ENCODE assay signal across 11 mouse cellular contexts in the genomic region with DNA sequence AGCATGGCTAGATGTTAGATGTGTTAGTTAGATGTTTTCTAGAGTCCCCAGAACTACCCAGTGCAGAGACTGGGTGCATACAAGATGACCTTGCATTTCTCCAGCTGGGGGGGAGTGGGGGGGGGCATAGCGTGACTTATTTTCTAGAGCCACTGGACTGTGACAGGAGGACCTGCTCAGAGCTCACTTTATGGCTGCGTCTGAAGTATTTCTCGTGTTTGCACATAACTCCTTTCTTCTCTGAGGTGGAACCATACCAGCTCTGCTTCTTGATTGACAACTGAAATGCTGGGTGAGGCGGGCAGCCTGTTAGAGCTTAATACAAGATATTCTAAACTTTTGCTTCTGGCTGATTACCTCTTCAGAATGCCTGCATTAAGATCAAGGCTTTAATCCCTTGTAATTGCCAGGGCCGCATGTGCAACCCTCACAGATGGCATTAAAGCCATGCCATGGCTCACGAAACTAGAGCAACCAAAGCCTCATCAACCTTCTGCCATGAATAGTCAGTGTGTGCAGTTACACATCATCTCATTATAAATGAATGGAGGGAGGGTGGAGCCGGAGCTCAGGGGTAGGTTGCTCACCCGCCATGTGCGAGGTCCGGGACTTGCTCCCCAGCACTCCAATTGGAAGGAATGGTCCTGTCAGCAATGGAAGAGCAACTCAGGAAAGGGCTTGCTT.
A peak's percentile ranks its signal among the peaks of the same experiment; 100 is the strongest.
DNase-seq lines count a peak whose midpoint lies in the region; ATAC-seq and TF ChIP-seq lines count a peak whose summit lies in the region.
"Had no signal": no experiment of that assay in that cellular context is flagged by ENCODE, and none has a peak within 500 bp of the region (broad histone marks: within the 10 kb centered on the region; RNA-seq: fewer than 3 reads in every experiment).

No protein-coding gene starts in this region.

- no peak overlapping the region for H3K27ac ChIP-seq in midbrain, embryonic 12.5 days (replicated peaks)
- no peak overlapping the region for H3K27ac ChIP-seq in midbrain, embryonic 16.5 days (ENCODE audit: low read length)
- H3K27ac ChIP-seq in embryonic facial prominence, embryonic 14.5 days (replicated peaks; ENCODE audit: low read depth, low read length): no peak overlapping the region
- no peak overlapping the region for H3K27ac ChIP-seq in hindbrain, postnatal 0 days
- H3K27ac ChIP-seq: liver, embryonic 15.5 days had no signal

- DNase-seq in embryonic facial prominence, embryonic 14.5 days (ENCODE audit: low spot score): peak; percentile 78
- DNase-seq in hindbrain, postnatal 0 days (ENCODE audit: low spot score): peak; percentile 36
- no peak for DNase-seq in ovary, adult 18-20 months (ENCODE audit: low spot score)
- DNase-seq in frontal cortex, postnatal 25 days (ENCODE audit: low spot score in 2 of 2): no peak
- DNase-seq in heart, adult 9 months (ENCODE audit: low spot score in 2 of 2): no peak
- DNase-seq: adrenal gland, postnatal 36 days; cerebellum, adult 18-20 months had no signal

- no peak overlapping the region for H3K4me3 ChIP-seq in midbrain, embryonic 12.5 days
- H3K4me3 ChIP-seq in midbrain, embryonic 16.5 days (ENCODE audit: low read depth, low read length): no peak overlapping the region
- H3K4me3 ChIP-seq in embryonic facial prominence, embryonic 14.5 days (ENCODE audit: low read depth, low read length): no peak overlapping the region
- no peak overlapping the region for H3K4me3 ChIP-seq in hindbrain, postnatal 0 days (ENCODE audit: low read length)
- H3K4me3 ChIP-seq: liver, embryonic 15.5 days had no signal

- no peak overlapping the region for H3K4me2 ChIP-seq in midbrain, embryonic 12.5 days (replicated peaks)
- no peak overlapping the region for H3K4me2 ChIP-seq in midbrain, embryonic 16.5 days (ENCODE audit: low read length)
- no peak overlapping the region for H3K4me2 ChIP-seq in embryonic facial prominence, embryonic 14.5 days (ENCODE audit: low read depth, low read length)
- H3K4me2 ChIP-seq in hindbrain, postnatal 0 days (ENCODE audit: low read depth, low read length): no peak overlapping the region
- H3K4me2 ChIP-seq: liver, embryonic 15.5 days had no signal

- peaks cover 76% of the 10 kb centered on the region for H3K27me3 ChIP-seq in midbrain, embryonic 12.5 days
- no peaks in the 10 kb centered on the region for H3K27me3 ChIP-seq in midbrain, embryonic 16.5 days (ENCODE audit: control insufficient read depth, insufficient read depth, low read depth, low read length)
- no peaks in the 10 kb centered on the region for H3K27me3 ChIP-seq in embryonic facial prominence, embryonic 14.5 days (replicated peaks; ENCODE audit: control insufficient read depth, insufficient read depth, low read length)
- no peaks in the 10 kb centered on the region for H3K27me3 ChIP-seq in hindbrain, postnatal 0 days (ENCODE audit: insufficient read depth, low read length)
- H3K27me3 ChIP-seq: liver, embryonic 15.5 days had no signal

- no peak for TF ChIP-seq CTCF in hindbrain, postnatal 0 days (IDR thresholded peaks at IDR 0.05; ENCODE audit: low read depth)

- ATAC-seq in midbrain, embryonic 12.5 days (ENCODE audit: low FRiP score, low read depth): peak; percentile 66
- ATAC-seq in midbrain, embryonic 16.5 days: no peak
- peak; percentile 85 for ATAC-seq in embryonic facial prominence, embryonic 14.5 days (ENCODE audit: low read depth)
- peak; percentile 55 for ATAC-seq in hindbrain, postnatal 0 days
- ATAC-seq: intestine, embryonic 16.5 days had no signal

- no peak overlapping the region for H3K9ac ChIP-seq in midbrain, embryonic 12.5 days (replicated peaks)
- no peak overlapping the region for H3K9ac ChIP-seq in midbrain, embryonic 16.5 days (ENCODE audit: low read depth, low read length)
- H3K9ac ChIP-seq in embryonic facial prominence, embryonic 14.5 days (ENCODE audit: low read depth, low read length): no peak overlapping the region
- no peak overlapping the region for H3K9ac ChIP-seq in hindbrain, postnatal 0 days (replicated peaks; ENCODE audit: low read length)
- H3K9ac ChIP-seq: liver, embryonic 15.5 days had no signal

- WGBS in midbrain, embryonic 12.5 days: 30% methylated on average over 10 of the region's 10 CpGs
- 31% methylated on average over 10 of the region's 10 CpGs for WGBS in midbrain, embryonic 16.5 days
- 74% methylated on average over 10 of the region's 10 CpGs for WGBS in embryonic facial prominence, embryonic 14.5 days
- 50% methylated on average over 10 of the region's 10 CpGs for WGBS in hindbrain, postnatal 0 days

- no peaks in the 10 kb centered on the region for H3K9me3 ChIP-seq in midbrain, embryonic 12.5 days
- no peaks in the 10 kb centered on the region for H3K9me3 ChIP-seq in midbrain, embryonic 16.5 days (replicated peaks; ENCODE audit: control insufficient read depth, low read length, poor library complexity, severe bottlenecking)
- H3K9me3 ChIP-seq in embryonic facial prominence, embryonic 14.5 days (ENCODE audit: control insufficient read depth, low read length): no peaks in the 10 kb centered on the region
- H3K9me3 ChIP-seq in hindbrain, postnatal 0 days (ENCODE audit: low read length): no peaks in the 10 kb centered on the region
- H3K9me3 ChIP-seq: liver, embryonic 15.5 days had no signal

- H3K4me1 ChIP-seq in midbrain, embryonic 12.5 days: peaks cover 29% of the 10 kb centered on the region
- no peaks in the 10 kb centered on the region; the same call in 1 of the 2 replicates for H3K4me1 ChIP-seq in midbrain, embryonic 16.5 days (ENCODE audit: control insufficient read depth, insufficient read depth, low read length)
- H3K4me1 ChIP-seq in embryonic facial prominence, embryonic 14.5 days (ENCODE audit: control insufficient read depth, insufficient read depth, low read length): peaks cover 9% of the 10 kb centered on the region; the same call in 1 of the 2 replicates
- peaks cover 10% of the 10 kb centered on the region; the same call in 1 of the 2 replicates for H3K4me1 ChIP-seq in hindbrain, postnatal 0 days (ENCODE audit: insufficient read depth, low read length)

- H3K36me3 ChIP-seq in midbrain, embryonic 12.5 days: no peaks in the 10 kb centered on the region
- H3K36me3 ChIP-seq in midbrain, embryonic 16.5 days (ENCODE audit: control insufficient read depth, insufficient read depth, low read length): no peaks in the 10 kb centered on the region
- H3K36me3 ChIP-seq in embryonic facial prominence, embryonic 14.5 days (ENCODE audit: control insufficient read depth, insufficient read depth, low read length): 0 out of 2 replicates have a peak, but pooled peaks cover 9% of the 10 kb centered on the region
- H3K36me3 ChIP-seq in hindbrain, postnatal 0 days (ENCODE audit: insufficient read depth, low read length): no peaks in the 10 kb centered on the region
- H3K36me3 ChIP-seq: liver, embryonic 15.5 days had no signal

Comparison
In these comparisons a context has a peak if more than half of its experiments do, and no peak if none do; other contexts are left out.
1. DNase-seq: peak in embryonic facial prominence, embryonic 14.5 days (single experiment) and hindbrain, postnatal 0 days (single experiment); none in ovary, adult 18-20 months (single experiment), frontal cortex, postnatal 25 days (0 of 2) and heart, adult 9 months (0 of 2).